Mouse (Mus musculus): ENCODE data around the gene Mrpl10.

Mrpl10 gene

GRCm38 (mm10) chr11:97041022-97041899 lies at the start of gene Mrpl10, which contains the start of gene Lrrc46:
Mrpl10 (plus strand) TSS chr11:97041560.
Lrrc46 (minus strand) TSS chr11:97041407.
- peak; percentile 92 for DNase-seq (ENCODE audit: low read depth, low spot score)

- no peak for DNase-seq (ENCODE audit: low read depth, low spot score)
Measured at GRCm38 (mm10) chr11:96992722-96993311, 48.5 kb upstream of the Mrpl10 start.

GRCm38 (mm10) chr11:96995031-96995430 lies 46.3 kb upstream of the Mrpl10 start:
- DNase-seq (ENCODE audit: low read depth, low spot score): no peak

GRCm38 (mm10) chr11:96995836-96996772 lies 45.3 kb upstream of the Mrpl10 start:
- DNase-seq (ENCODE audit: low read depth, low spot score): no peak

DNA sequence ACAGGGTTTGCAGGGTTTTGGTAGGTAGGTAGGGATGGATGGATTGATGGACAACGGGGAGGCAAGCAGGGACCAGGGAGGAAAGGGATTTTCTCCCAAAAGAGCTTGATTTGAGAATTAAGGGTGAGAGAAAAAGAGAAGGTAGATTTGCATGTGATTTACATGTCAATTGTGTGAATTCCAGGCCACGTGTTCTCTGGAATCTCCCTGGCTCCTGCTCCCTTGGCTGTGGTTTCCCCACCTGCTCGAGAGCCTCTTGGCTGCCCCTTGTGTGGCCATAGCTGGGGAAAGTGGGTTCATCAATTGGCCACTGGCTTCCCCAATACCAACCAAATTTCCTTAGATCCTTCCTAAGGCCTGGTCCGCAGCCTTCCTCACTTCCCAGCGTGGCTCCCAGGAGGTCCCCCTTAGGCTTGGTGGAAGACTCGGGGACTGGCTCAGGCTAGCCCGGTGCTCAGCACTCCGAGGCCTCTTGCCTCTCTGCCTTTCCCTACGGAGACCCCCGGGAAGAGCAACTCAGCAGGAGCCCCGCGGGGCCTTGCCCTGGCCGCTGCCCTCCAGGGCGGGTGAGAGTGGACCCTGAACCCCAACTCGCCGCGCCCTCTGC lies 44.5 kb upstream of the Mrpl10 start:
- DNase-seq (ENCODE audit: low read depth, low spot score): no peak

DNA sequence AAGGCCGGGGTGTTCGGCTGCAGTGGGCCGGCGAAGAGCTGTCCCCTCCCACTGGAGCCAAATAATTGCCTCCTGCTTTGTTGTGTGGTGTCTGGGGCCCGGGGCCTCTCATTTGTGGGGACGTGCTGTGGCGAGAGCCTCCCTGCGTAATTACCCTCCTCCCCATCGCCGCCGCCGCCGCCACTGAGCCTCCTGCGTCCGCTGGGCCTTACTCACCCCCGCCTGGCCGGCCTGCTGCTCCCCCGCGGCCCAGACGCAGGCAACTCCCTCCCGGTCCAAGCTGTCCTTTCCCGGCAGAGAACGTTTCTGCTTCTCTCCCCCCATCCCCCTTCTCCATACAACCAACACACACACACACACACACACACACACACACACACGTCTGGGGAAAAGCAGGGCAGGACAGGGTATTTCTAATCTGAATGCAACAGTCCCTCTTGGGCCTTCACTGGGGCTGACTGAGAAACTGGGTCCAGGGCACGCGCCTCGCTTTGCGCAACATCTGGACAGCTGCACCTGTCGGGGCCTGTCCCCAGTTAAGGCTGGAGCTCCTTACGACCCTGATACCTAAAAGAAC lies 43.9 kb upstream of the Mrpl10 start:
- no peak for DNase-seq (ENCODE audit: low read depth, low spot score)

GRCm38 (mm10) chr11:97003170-97003569 lies 38.2 kb upstream of the Mrpl10 start:
- DNase-seq (ENCODE audit: low read depth, low spot score): no peak

DNA sequence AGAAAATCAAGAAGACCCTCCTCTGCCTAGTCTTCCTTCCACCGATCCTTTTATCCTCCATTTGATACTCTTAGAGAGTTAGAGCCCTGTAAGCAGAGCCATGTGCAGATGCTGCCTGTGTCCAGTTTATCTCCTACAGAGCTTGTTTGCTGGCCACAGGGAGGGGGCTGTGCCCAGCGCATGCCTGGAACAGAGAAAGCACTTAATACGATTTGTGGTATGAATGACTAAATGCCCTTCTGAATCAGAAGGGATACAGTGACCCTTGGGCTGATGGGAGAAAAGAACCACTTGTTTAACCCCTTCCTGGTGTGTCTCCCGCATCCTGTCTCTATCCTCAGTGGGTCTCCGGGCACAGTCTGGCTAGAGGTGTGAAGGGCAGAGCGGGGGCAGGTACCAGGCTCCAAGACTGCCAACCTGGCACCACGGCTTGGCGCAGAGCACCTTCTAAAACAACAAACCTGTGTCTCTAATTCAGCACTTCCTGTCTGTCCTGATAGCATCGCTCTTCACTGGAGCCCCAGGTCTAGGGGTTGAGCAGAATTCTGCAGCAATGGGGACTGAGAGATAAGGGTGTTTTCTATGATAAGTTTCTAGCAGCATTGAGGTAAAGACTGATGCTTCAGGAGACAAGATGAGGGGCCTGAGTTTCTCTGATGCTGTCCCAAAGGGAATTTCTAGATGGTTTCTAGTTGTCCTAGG lies 34.1 kb upstream of the Mrpl10 start:
- DNase-seq (ENCODE audit: low read depth, low spot score): no peak

GRCm38 (mm10) chr11:97009198-97009790 lies 32.1 kb upstream of the Mrpl10 start:
- no peak for DNase-seq (ENCODE audit: low read depth, low spot score)

DNA sequence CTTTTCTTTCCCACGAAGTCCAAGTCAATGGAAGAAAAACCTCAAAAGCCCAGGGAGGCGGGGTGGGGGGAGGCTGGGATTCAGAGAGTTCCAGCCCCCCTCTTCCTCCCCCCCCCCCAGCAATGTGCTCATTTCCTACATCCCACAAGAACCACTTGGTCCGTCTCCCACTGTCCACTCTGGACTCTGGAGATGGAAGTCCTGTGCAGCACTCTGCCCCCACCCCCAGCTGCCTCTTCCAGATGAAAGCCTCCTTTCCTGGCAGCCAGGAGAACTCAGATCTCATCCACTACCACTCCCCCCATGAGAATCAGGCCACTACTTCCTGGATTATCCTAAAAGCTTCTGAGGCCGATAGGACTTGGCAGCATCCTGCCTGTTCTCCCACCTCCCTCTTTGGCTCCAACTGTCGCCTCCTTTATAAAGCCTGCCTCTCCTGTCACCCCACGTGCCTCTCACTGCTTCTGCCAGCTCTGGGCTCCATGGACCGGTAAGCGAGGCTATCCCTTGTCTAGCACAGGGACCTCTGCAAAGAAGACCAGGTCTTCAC lies 28.2 kb upstream of the Mrpl10 start, which contains the start of gene Sp6:
Sp6 (plus strand) TSS at position 274 of the 550 bp plus-strand sequence.
- DNase-seq (ENCODE audit: low read depth, low spot score): no peak

DNA sequence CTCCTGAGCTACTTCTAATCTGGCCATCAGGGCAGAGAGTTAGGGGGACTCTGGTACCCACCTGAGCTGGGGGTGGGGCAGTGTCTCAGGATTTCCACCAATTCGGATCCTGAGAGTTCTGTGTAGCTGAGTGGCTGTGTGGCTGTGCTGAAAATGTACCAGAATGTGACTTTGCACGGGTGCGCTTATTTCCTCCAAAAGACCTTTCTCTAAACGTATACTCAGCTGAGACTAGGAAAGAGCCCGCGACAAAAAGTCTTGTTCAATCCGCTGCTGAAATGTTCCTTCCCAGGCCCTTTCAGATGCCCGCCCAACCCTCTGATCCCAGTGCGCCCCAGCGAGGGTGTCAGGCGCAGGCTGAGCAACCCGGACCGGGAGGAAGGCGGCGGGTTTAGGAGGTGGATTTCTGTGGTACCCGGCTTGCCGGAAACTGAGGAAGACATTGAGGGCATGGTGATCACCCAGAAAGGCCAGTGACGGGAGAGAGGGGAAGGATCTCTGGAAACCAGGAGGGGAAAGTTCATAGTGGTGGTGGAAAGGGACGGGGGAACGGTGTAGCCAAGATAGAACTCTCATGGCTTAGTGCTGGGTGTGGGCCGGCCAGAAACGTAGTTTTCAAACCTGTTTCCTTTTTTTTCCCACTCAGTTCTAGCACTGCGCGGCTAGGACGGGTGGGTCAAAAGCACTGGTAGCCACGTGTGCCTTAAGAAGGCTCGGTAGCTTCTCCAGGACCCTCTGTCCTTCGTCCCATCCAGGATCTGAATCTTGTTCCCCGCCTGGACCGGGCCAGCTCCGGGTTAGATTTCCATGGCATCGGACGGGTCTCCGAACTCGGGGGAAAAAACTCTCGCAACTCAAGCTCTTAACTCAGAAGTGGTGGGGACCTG lies 23.4 kb upstream of the Mrpl10 start:
- no peak for DNase-seq (ENCODE audit: low read depth, low spot score)

DNA sequence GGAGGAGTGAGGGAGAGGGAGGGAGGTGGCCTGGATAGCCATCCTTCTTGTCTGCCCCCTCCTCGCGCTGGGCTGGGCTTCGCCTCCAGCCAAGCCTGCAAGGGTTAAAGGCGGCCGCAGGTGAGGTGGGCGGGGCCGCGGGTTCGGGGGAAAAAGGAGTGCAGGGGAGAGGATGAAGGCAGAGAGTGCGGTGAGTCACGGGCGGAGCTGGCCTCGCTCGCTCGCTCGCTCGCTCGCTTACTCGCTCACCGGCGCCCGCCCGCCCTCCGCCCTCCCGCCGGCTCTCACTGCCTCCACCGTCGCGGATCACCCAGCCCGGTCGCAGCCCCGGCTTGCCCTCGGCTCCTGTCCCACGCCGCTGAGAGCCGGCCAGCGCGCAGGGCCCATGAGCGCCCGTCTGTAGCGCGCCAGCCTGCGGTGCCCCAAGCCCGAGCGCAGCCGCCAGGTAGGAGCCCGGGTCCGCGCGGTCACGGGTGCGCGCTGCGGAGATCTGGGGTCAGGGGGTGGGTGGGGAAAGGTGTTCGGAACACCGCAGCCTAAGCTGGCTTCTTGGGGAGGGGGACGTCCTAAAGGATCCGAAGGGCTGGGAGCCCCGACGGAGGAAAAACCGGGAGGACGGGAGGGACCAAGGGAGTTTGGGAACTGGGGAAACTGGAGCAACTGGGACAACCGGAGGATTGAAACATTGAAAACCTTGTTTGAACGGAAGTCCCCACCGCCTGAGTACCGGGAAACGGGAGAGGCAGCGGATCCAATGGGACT lies 22.6 kb upstream of the Mrpl10 start:
- DNase-seq (ENCODE audit: low read depth, low spot score): no peak

DNA sequence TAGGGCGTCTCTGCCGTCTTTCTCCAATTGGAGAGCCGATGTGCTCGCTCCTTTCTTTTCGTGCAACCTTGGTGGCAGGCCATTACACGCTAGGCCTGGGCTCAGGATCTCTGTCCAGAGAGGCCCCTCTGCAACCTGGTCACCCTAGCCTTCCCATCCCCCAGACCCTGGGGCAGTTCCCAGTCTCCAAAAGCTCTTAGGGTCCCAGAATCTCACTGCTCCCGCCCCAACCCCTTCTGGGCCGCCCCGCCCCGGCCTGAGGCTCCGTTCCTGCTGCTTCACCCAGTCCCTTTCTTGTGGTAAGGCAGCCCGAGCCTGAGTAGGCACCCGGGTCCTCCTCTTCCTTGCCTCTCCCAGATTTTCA lies 22.0 kb upstream of the Mrpl10 start:
- DNase-seq (ENCODE audit: low read depth, low spot score): no peak

DNA sequence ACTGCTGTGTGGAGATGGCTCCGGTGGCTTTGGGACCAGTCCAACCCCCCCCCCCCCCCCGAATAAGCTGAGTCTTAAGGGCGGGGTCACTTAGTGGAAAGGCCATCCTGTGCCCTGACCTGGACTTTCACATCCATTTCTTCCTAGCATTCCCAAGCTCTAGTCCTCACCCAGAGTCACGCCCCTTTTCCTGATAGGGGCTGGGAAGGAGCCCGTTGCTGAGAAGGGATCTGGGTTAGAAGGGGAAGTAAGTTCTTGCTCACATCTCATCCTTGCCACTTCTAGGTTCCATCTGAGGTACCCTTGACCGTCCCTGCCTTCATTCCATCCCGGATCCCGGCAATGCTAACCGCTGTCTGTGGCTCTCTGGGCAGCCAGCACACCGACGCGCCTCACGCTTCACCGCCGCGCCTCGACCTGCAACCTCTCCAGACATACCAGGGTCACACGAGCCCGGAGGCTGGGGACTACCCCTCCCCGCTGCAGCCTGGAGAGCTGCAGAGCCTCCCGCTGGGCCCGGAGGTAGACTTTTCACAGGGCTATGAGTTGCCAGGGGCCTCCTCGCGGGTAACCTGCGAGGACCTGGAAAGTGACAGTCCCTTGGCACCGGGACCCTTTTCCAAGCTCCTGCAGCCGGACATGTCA lies 20.1 kb upstream of the Mrpl10 start:
- no peak for DNase-seq (ENCODE audit: low read depth, low spot score)

GRCm38 (mm10) chr11:97021873-97022484 lies 19.4 kb upstream of the Mrpl10 start:
- no peak for DNase-seq (ENCODE audit: low read depth, low spot score)

DNA sequence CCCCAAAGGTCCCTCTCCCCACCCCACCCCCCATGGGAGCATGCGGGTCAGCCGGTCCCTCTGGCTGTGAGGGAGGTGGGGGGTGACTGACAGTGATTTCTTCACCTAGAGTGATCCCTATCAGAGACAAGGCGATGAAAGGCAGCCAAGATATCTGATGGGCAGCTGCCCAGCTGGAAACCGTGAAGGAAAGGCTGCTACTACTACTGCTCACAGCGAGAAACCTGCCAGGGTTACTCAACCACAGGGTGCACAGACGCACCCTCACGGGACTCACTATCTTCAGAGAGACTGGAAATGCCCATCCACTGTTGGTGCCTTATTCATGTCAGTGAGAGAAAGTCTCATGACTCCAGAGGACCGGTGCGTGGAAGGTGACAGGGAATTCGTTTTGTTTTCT lies 16.4 kb upstream of the Mrpl10 start:
- DNase-seq (ENCODE audit: low read depth, low spot score): no peak

GRCm38 (mm10) chr11:97025721-97026344 lies 15.5 kb upstream of the Mrpl10 start:
- DNase-seq (ENCODE audit: low read depth, low spot score): no peak
